Mouse (Mus musculus): ENCODE measurements around the gene Ldb2. TPM values are rescaled to one million over a fixed set of nuclear protein-coding genes. Genes with fewer than 3 reads are reported as not detected.

Ldb2 gene
- polyA plus RNA-seq, 1 experiment, result not detected

- no peak overlapping the region for H3K4me3 ChIP-seq (ENCODE audit: insufficient read depth, poor library complexity, severe bottlenecking)
- H3K27me3 ChIP-seq (ENCODE audit: control insufficient read depth, insufficient read depth, insufficient read length), result no peaks in the 10 kb centered on the region
- H3K79me2 ChIP-seq (ENCODE audit: control insufficient read depth, insufficient read depth), result no peaks in the 10 kb centered on the region
- TF ChIP-seq MYOD1 (IDR thresholded peaks at IDR 0.05; ENCODE audit: control insufficient read depth, insufficient read length, low read depth) (no peak), MYOG (IDR thresholded peaks at IDR 0.05; ENCODE audit: control insufficient read depth, extremely low read depth, insufficient read length) (no peak), CEBPB (IDR thresholded peaks at IDR 0.05; ENCODE audit: low read depth) (no peak), MAX (IDR thresholded peaks at IDR 0.05) (no peak), FOSL1 (IDR thresholded peaks at IDR 0.05; ENCODE audit: insufficient read depth, low read length, poor library complexity, severe bottlenecking) (no peak), CTCF (IDR thresholded peaks at IDR 0.05; ENCODE audit: control insufficient read depth, insufficient read depth, insufficient read length) (no peak), USF1 (IDR thresholded peaks at IDR 0.05; ENCODE audit: low read depth) (no peak)
- H3K36me3 ChIP-seq (ENCODE audit: control insufficient read depth, insufficient read depth), result no peaks in the 10 kb centered on the region
- H3K79me3 ChIP-seq (ENCODE audit: low read depth), result no peaks in the 10 kb centered on the region
- no peak overlapping the region for H3ac ChIP-seq (ENCODE audit: control insufficient read depth, insufficient read length, low read depth)
These were observed 85.0 kb downstream of the Ldb2 start for GRCm38 (mm10) chr5:44714508-44714907.

GRCm38 (mm10) chr5:44713181-44713789 lies 86.2 kb downstream of the Ldb2 start:
- H3K36me3 ChIP-seq (ENCODE audit: control insufficient read depth, insufficient read depth), result no peaks in the 10 kb centered on the region
- no peaks in the 10 kb centered on the region for H3K79me3 ChIP-seq (ENCODE audit: low read depth)
- H3K27me3 ChIP-seq (ENCODE audit: control insufficient read depth, insufficient read depth, insufficient read length), result no peaks in the 10 kb centered on the region
- no peak overlapping the region for H3K4me3 ChIP-seq (ENCODE audit: insufficient read depth, poor library complexity, severe bottlenecking)
- H3K79me2 ChIP-seq (ENCODE audit: control insufficient read depth, insufficient read depth), result no peaks in the 10 kb centered on the region
- H3ac ChIP-seq (ENCODE audit: control insufficient read depth, insufficient read length, low read depth), result no peak overlapping the region
- TF ChIP-seq MYOG (IDR thresholded peaks at IDR 0.05; ENCODE audit: control insufficient read depth, extremely low read depth, insufficient read length) (no peak), CTCF (IDR thresholded peaks at IDR 0.05; ENCODE audit: control insufficient read depth, insufficient read depth, insufficient read length) (no peak), FOSL1 (IDR thresholded peaks at IDR 0.05; ENCODE audit: insufficient read depth, low read length, poor library complexity, severe bottlenecking) (no peak)

- Histone ChIP-seq H3K79me2 (ENCODE audit: control insufficient read depth, insufficient read depth) (no peaks in the 10 kb centered on the region), H3K36me3 (ENCODE audit: control insufficient read depth, insufficient read depth) (no peaks in the 10 kb centered on the region), H3K4me3 (ENCODE audit: insufficient read depth, poor library complexity, severe bottlenecking) (no peak overlapping the region), H3K79me3 (ENCODE audit: low read depth) (no peaks in the 10 kb centered on the region), H3K27me3 (ENCODE audit: control insufficient read depth, insufficient read depth, insufficient read length) (no peaks in the 10 kb centered on the region), H3ac (ENCODE audit: control insufficient read depth, insufficient read length, low read depth) (no peak overlapping the region)
- TF ChIP-seq CTCF (IDR thresholded peaks at IDR 0.05; ENCODE audit: control insufficient read depth, insufficient read depth, insufficient read length), result no peak
- TF ChIP-seq CEBPB (IDR thresholded peaks at IDR 0.05; ENCODE audit: low read depth), result no peak
- no peak for TF ChIP-seq MAX (IDR thresholded peaks at IDR 0.05)
- no peak for TF ChIP-seq MYOD1 (IDR thresholded peaks at IDR 0.05; ENCODE audit: control insufficient read depth, insufficient read length, low read depth)
- no peak for TF ChIP-seq USF1 (IDR thresholded peaks at IDR 0.05; ENCODE audit: low read depth)
- no peak for TF ChIP-seq FOSL1 (IDR thresholded peaks at IDR 0.05; ENCODE audit: insufficient read depth, low read length, poor library complexity, severe bottlenecking)
- no peak for TF ChIP-seq MYOG (IDR thresholded peaks at IDR 0.05; ENCODE audit: control insufficient read depth, extremely low read depth, insufficient read length)
These were observed 88.3 kb downstream of the Ldb2 start for GRCm38 (mm10) chr5:44711211-44711610.

GRCm38 (mm10) chr5:44710132-44710871 lies 89.2 kb downstream of the Ldb2 start:
- TF ChIP-seq MAX (IDR thresholded peaks at IDR 0.05) (no peak), MYOG (IDR thresholded peaks at IDR 0.05; ENCODE audit: control insufficient read depth, extremely low read depth, insufficient read length) (no peak), FOSL1 (IDR thresholded peaks at IDR 0.05; ENCODE audit: insufficient read depth, low read length, poor library complexity, severe bottlenecking) (no peak), USF1 (IDR thresholded peaks at IDR 0.05; ENCODE audit: low read depth) (no peak), CTCF (IDR thresholded peaks at IDR 0.05; ENCODE audit: control insufficient read depth, insufficient read depth, insufficient read length) (no peak), MYOD1 (IDR thresholded peaks at IDR 0.05; ENCODE audit: control insufficient read depth, insufficient read length, low read depth) (no peak), CEBPB (IDR thresholded peaks at IDR 0.05; ENCODE audit: low read depth) (no peak)
- H3K36me3 ChIP-seq (ENCODE audit: control insufficient read depth, insufficient read depth), result no peaks in the 10 kb centered on the region
- no peaks in the 10 kb centered on the region for H3K79me2 ChIP-seq (ENCODE audit: control insufficient read depth, insufficient read depth)
- no peaks in the 10 kb centered on the region for H3K79me3 ChIP-seq (ENCODE audit: low read depth)
- H3K4me3 ChIP-seq (ENCODE audit: insufficient read depth, poor library complexity, severe bottlenecking), result no peak overlapping the region
- H3ac ChIP-seq (ENCODE audit: control insufficient read depth, insufficient read length, low read depth), result no peak overlapping the region
- no peaks in the 10 kb centered on the region for H3K27me3 ChIP-seq (ENCODE audit: control insufficient read depth, insufficient read depth, insufficient read length)

- no peaks in the 10 kb centered on the region for H3K27me3 ChIP-seq (ENCODE audit: control insufficient read depth, insufficient read depth, insufficient read length)
- TF ChIP-seq FOSL1 (IDR thresholded peaks at IDR 0.05; ENCODE audit: insufficient read depth, low read length, poor library complexity, severe bottlenecking) (no peak), MAX (IDR thresholded peaks at IDR 0.05) (no peak), MYOD1 (IDR thresholded peaks at IDR 0.05; ENCODE audit: control insufficient read depth, insufficient read length, low read depth) (no peak), CEBPB (IDR thresholded peaks at IDR 0.05; ENCODE audit: low read depth) (no peak), USF1 (IDR thresholded peaks at IDR 0.05; ENCODE audit: low read depth) (no peak), CTCF (IDR thresholded peaks at IDR 0.05; ENCODE audit: control insufficient read depth, insufficient read depth, insufficient read length) (no peak), MYOG (IDR thresholded peaks at IDR 0.05; ENCODE audit: control insufficient read depth, extremely low read depth, insufficient read length) (no peak)
- H3ac ChIP-seq (ENCODE audit: control insufficient read depth, insufficient read length, low read depth), result no peak overlapping the region
These were observed 90.2 kb downstream of the Ldb2 start for GRCm38 (mm10) chr5:44709276-44709675.

More at GRCm38 (mm10) chr5:44709276-44709675, 90.2 kb downstream of the Ldb2 start:
- H3K79me2 ChIP-seq (ENCODE audit: control insufficient read depth, insufficient read depth), result no peaks in the 10 kb centered on the region
- H3K79me3 ChIP-seq (ENCODE audit: low read depth), result no peaks in the 10 kb centered on the region
- H3K36me3 ChIP-seq (ENCODE audit: control insufficient read depth, insufficient read depth), result no peaks in the 10 kb centered on the region
- H3K4me3 ChIP-seq (ENCODE audit: insufficient read depth, poor library complexity, severe bottlenecking), result no peak overlapping the region
